Mouse (Mus musculus): ENCODE measurements around the gene Dctn3. TPM values are rescaled to one million over a fixed set of nuclear protein-coding genes. Genes with fewer than 3 reads are reported as not detected.

Gene Dctn3
- polyA plus RNA-seq, 1 experiment from 2014 or later = 56.9 TPM

Other genes with a start within 250 kb of the Dctn3 start
- gene AI464131, start 220.1 kb downstream of the Dctn3 start, polyA plus RNA-seq (2015; fragmentation: Nextera tagmentation; extraction: Ambion mirVana) = 1.6 and 1.8 TPM in 2 replicates
- not detected in 2 replicates for gene 1110017D15Rik, start 205.8 kb downstream of the Dctn3 start, polyA plus RNA-seq (2015; fragmentation: Nextera tagmentation; extraction: Ambion mirVana)
- 0.67 and 0.98 TPM in 2 replicates for gene Fam219a, start 153.6 kb downstream of the Dctn3 start, polyA plus RNA-seq (2015; fragmentation: Nextera tagmentation; extraction: Ambion mirVana)
- gene Dnaic1, start 153.4 kb downstream of the Dctn3 start, polyA plus RNA-seq (2015; fragmentation: Nextera tagmentation; extraction: Ambion mirVana) = 4.3 and 4.9 TPM in 2 replicates
- gene Enho, start 82.8 kb downstream of the Dctn3 start, polyA plus RNA-seq (2015; fragmentation: Nextera tagmentation; extraction: Ambion mirVana) = 3.2 and 4.5 TPM in 2 replicates
- 0.19 and 0.22 TPM in 2 replicates for gene Cntfr, start 26.1 kb downstream of the Dctn3 start, polyA plus RNA-seq (2015; fragmentation: Nextera tagmentation; extraction: Ambion mirVana)
- gene Il11ra1, start 23.2 kb downstream of the Dctn3 start, polyA plus RNA-seq (2015; fragmentation: Nextera tagmentation; extraction: Ambion mirVana) = 42.3 and 45.4 TPM in 2 replicates
- gene Rpp25l, start 9.6 kb downstream of the Dctn3 start, polyA plus RNA-seq (2015; fragmentation: Nextera tagmentation; extraction: Ambion mirVana) = 27.1 and 27.2 TPM in 2 replicates
- not detected in 2 replicates for gene Arid3c, start 8.0 kb upstream of the Dctn3 start, polyA plus RNA-seq (2015; fragmentation: Nextera tagmentation; extraction: Ambion mirVana)
- 34.7 and 40.8 TPM in 2 replicates for gene Galt, start 32.1 kb upstream of the Dctn3 start, polyA plus RNA-seq (2015; fragmentation: Nextera tagmentation; extraction: Ambion mirVana)
- gene Sigmar1, start 33.0 kb upstream of the Dctn3 start, polyA plus RNA-seq (2015; fragmentation: Nextera tagmentation; extraction: Ambion mirVana) = 50.6 and 57.0 TPM in 2 replicates
- gene Ccl27a, start 51.1 kb upstream of the Dctn3 start, polyA plus RNA-seq (2015; fragmentation: Nextera tagmentation; extraction: Ambion mirVana) = 7.5 and 9.4 TPM in 2 replicates
- not detected in 2 replicates for gene Gm21541, start 180.4 kb upstream of the Dctn3 start, polyA plus RNA-seq (2015; fragmentation: Nextera tagmentation; extraction: Ambion mirVana)
- 0.28 TPM in 1 of 2 replicates, not detected in the other for gene Gm20878, start 218.4 kb upstream of the Dctn3 start, polyA plus RNA-seq (2015; fragmentation: Nextera tagmentation; extraction: Ambion mirVana)
- gene Fam205a4, start 242.9 kb upstream of the Dctn3 start, polyA plus RNA-seq (2015; fragmentation: Nextera tagmentation; extraction: Ambion mirVana) = not detected in 2 replicates

Measured in liver, embryonic 16.5 days (tissue).